Mouse (Mus musculus) CH12.LX (cell line): Measurements from ENCODE around the gene Myo1h.

Experiments
- CTCF ChIP-seq, 2 experiments: IDR thresholded peaks in 1 of 2; conservative IDR thresholded peaks in 1 of 2; 2 replicates each; pipeline ENCODE4 v1.5.1; 2011 to 2012; ENCODE audit warnings: low read depth in 2 of 2, low read length in 2 of 2, improper control_type of control experiment in 1 of 2, inconsistent platforms in 1 of 2, mild to moderate bottlenecking in 1 of 2, moderate library complexity in 1 of 2
- MAFK ChIP-seq: IDR thresholded peaks from 2 replicates; pipeline ENCODE4 v1.6.1; 2011; ENCODE audit warnings: low read length, improper control_type of control experiment; ENCODE audit not compliant: insufficient replicate concordance
- MYC ChIP-seq: IDR thresholded peaks from 2 replicates; pipeline ENCODE4 v1.6.1; 2011; ENCODE audit warnings: low read depth, mild to moderate bottlenecking, improper control_type of control experiment, low read length
- POLR2A ChIP-seq: IDR thresholded peaks from 2 replicates; pipeline ENCODE4 v1.6.1; 2011; ENCODE audit warnings: low read depth, mild to moderate bottlenecking, improper control_type of control experiment, low read length
- SIN3A ChIP-seq: IDR thresholded peaks from 2 replicates; pipeline ENCODE4 v1.6.1; 2012; ENCODE audit warnings: low read length, improper control_type of control experiment, inconsistent platforms
- ZC3H11A ChIP-seq: IDR thresholded peaks from 2 replicates; pipeline ENCODE4 v1.6.1; 2012; ENCODE audit warnings: low read depth, mild to moderate bottlenecking, inconsistent platforms, low read length, improper control_type of control experiment

DNA sequence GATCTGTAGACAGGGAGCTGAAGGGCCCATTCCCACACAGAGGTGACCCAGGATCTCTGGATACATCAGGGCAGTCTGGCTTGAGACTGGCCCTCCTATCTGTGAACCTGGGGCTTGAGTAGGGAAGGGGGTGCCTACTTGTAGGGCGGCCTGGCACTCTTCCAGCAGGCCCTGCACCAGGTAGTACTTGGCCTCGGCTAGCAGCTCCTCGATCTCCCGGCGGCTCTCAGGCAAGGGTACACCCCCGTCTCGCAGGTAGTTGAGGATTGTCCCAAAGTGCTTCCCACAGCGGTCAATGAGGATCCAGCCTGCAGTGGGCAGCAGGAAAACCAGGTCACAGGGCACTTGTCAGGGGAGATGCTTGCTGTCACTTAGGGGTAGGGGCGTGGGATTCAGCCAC lies 81.0 kb downstream of the Myo1h start:
- TF ChIP-seq CTCF (conservative IDR thresholded peaks at IDR 0.05 in 1 of 2, IDR thresholded peaks at IDR 0.05 in 1 of 2; ENCODE audit: low read depth in 2 of 2, low read length in 2 of 2) (no peak), SIN3A (no peak), ZC3H11A (no peak), POLR2A (no peak), MYC (no peak), MAFK (no peak)
